Mouse (Mus musculus) ES-Bruce4 (cell line): ENCODE results near the gene Cttnbp2.

Experiments used
- CTCF ChIP-seq: IDR thresholded peaks from one replicate; pipeline ENCODE4 v1.8.1; 2011; ENCODE audit warnings: low read depth, low read length
- EP300 ChIP-seq: IDR thresholded peaks from 2 replicates; pipeline ENCODE4 v1.6.1; 2011; ENCODE audit warnings: low read depth, low read length; ENCODE audit not compliant: insufficient read depth

DNA sequence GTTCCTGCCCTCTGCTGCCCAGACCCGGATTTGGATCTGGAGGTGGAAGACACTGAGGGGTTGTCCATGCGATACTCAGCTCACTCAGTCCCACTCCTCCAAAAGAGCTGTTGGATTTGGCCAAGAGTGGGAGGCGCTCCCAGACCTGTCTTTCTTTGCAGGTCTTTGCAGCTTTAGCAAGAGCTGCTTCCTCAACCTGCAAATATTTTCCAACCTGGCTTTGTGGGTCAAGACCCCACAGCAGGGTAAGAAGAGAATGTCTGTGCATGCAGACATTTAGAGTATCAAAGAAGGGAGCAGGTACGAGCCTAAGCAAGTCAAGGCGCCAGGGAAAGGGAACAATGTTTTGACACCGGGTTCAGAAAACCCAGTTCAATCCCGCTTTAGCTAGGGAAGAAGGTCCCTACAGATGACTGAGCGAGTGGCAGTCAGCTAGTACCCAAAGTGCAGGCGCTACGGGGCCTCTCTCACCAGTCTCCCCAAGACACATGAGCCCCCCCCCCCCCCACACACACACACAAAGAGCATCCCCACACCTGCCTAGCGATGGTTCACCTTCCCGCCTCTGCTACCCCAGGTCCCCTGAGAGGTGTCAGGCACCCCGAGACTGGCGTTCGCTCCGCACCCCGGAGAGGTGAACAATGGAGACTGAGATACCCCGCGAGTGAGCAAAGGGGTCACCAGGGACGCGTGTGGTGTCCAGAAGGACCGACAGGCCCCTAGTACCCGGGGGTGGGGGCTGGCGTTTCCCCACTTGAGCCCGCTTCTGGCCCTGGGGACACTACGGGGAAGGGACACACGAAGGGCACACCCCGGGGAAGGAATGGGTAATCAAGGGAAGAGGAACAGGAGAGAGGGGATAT lies 801 bp downstream of the Cttnbp2 start:
- no peak for TF ChIP-seq CTCF
- no peak for TF ChIP-seq EP300
